7 mouse cellular contexts compared by ENCODE assay signal in the genomic region with DNA sequence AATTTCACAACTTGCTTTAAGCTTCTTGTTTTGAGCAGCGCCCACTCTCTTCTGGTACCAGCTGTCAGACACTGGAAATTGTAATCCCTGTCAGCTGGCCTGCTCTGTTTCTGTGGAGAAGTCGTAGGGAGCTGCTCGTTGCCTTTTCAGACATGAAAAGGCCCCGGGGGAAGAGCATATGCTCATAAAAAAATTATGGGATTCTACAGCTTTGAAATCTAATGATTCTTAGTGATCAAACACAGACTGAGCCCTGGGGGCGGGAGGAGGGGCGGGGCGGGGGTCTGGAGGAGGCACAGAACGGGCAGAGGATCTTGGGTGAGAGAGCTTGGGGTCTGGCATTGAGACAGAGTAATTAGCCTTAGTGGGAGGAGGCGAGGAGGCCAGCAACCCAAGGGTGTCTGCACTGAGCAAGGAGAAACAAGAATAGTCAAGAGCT.
A peak's percentile ranks its signal among the peaks of the same experiment; 100 is the strongest.
DNase-seq lines count a peak whose midpoint lies in the region; ATAC-seq lines count a peak whose summit lies in the region.

No protein-coding gene starts in this region.

- H3K36me3 ChIP-seq in midbrain, embryonic 15.5 days (replicated peaks), result no peaks in the 10 kb centered on the region

- no peaks in the 10 kb centered on the region for H3K9me3 ChIP-seq in midbrain, embryonic 15.5 days

- H3K9ac ChIP-seq in midbrain, embryonic 15.5 days, result no peak overlapping the region

- H3K27me3 ChIP-seq in midbrain, embryonic 15.5 days (replicated peaks), result peaks cover 69% of the 10 kb centered on the region

- peak overlapping the region; percentile 45 for H3K4me3 ChIP-seq in midbrain, embryonic 15.5 days

- H3K4me2 ChIP-seq in midbrain, embryonic 15.5 days, result peak overlapping the region; percentile 80

- ATAC-seq in midbrain, embryonic 15.5 days (replicated peaks), result peak; percentile 73

- H3K4me1 ChIP-seq in midbrain, embryonic 15.5 days, result peaks cover 13% of the 10 kb centered on the region

- whole genome bisulfite sequencing in midbrain, embryonic 15.5 days, result 13% methylated on average over 9 of the region's 9 CpGs

- DNase-seq in thymus, postnatal 25 days, result peak; percentile 5
- no peak for DNase-seq in thymus, postnatal 10 days (ENCODE audit: low spot score in 2 of 2)
- peak; percentile 18 to 25 for DNase-seq in frontal cortex, postnatal 10 days (ENCODE audit: low spot score in 2 of 2)
- peak; percentile 19 to 54 for DNase-seq in layer of hippocampus, postnatal 14 days (ENCODE audit: low spot score in 2 of 2)
- no peak for DNase-seq in testis, postnatal 14 days (ENCODE audit: low spot score)
- DNase-seq in B cell, adult 2 months, result no peak

- H3K27ac ChIP-seq in midbrain, embryonic 15.5 days, result peak overlapping the region; percentile 84

Comparison
In these comparisons a context has a peak if more than half of its experiments do, and no peak if none do; other contexts are left out.
1. DNase-seq: peak in thymus, postnatal 25 days (single experiment), frontal cortex, postnatal 10 days (2 of 2) and layer of hippocampus, postnatal 14 days (2 of 2); none in thymus, postnatal 10 days (0 of 2), testis, postnatal 14 days (single experiment) and B cell, adult 2 months (0 of 2).